In genomic region chr9:62550661-62551093, GRCm38 (mm10) we compare ENCODE assay signal across 10 mouse cellular contexts. TPM values are rescaled to one million over a fixed set of nuclear protein-coding genes. Genes with fewer than 3 reads are reported as not detected.
DNase-seq lines count a peak whose midpoint lies in the region; ATAC-seq and TF ChIP-seq lines count a peak whose summit lies in the region.
"Had no signal": no experiment of that assay in that cellular context is flagged by ENCODE, and none has a peak within 500 bp of the region (broad histone marks: within the 10 kb centered on the region; RNA-seq: fewer than 3 reads in every experiment).

No protein-coding gene starts in this region.

- TF ChIP-seq CTCF in G1E (IDR thresholded peaks at IDR 0.05; ENCODE audit: low read depth, low read length) = peak; percentile 64

- no peaks in the 10 kb centered on the region for H3K36me3 ChIP-seq in G1E (replicated peaks)
- H3K36me3 ChIP-seq: neural tube, embryonic 13.5 days had no signal

- WGBS in large intestine, adult 2 months = 49% methylated on average over 11 of the region's 11 CpGs

- H3K27me3 ChIP-seq in G1E (ENCODE audit: insufficient read depth, low read length) = peaks cover 11% of the 10 kb centered on the region; the same call in 1 of the 2 replicates
- H3K27me3 ChIP-seq: neural tube, embryonic 13.5 days had no signal

- intact Hi-C loops in heart, postnatal 10 days (cut with DNase I) = loop anchor here (1.0 to 10.0 kb wide), 3 partner anchors 80 to 506 kb away; no protein-coding TSS in a partner anchor

- no peak overlapping the region for H3K4me3 ChIP-seq in G1E (ENCODE audit: low read depth, low read length)
- H3K4me3 ChIP-seq: erythroblast, embryonic 14.5 days; neural tube, embryonic 13.5 days had no signal

- ATAC-seq in G1E (ENCODE audit: extremely low read depth, insufficient number of reproducible peaks, low FRiP score, poor library complexity, severe bottlenecking) = no peak
- peak; percentile 37; the same call in 1 of the 2 replicates for ATAC-seq in monocyte, adult 5-6 weeks (replicated peaks; ENCODE audit: insufficient number of reproducible peaks, low FRiP score, low TSS enrichment, poor library complexity, severe bottlenecking)

- H3K9me3 ChIP-seq in G1E (replicated peaks) = no peaks in the 10 kb centered on the region
- H3K9me3 ChIP-seq: neural tube, embryonic 13.5 days had no signal

- no peaks in the 10 kb centered on the region for H3K4me1 ChIP-seq in G1E (ENCODE audit: insufficient read depth, low read depth, low read length)

- peak; percentile 42 to 62 for DNase-seq in layer of hippocampus, postnatal 10 days (ENCODE audit: low spot score in 2 of 2)
- no peak for DNase-seq in layer of hippocampus, adult 9-10 months (ENCODE audit: low spot score)
- DNase-seq in G1E (ENCODE audit: low spot score) = peak; percentile 40
- DNase-seq in cerebellum, adult 18-20 months = peak; percentile 95 to 97
- peak; percentile 69 to 80 for DNase-seq in heart, postnatal 10 days
- DNase-seq in large intestine, adult 2 months (ENCODE audit: low read depth, low spot score) = peak; percentile 37
- peak; percentile 64 to 71 for DNase-seq in urinary bladder, postnatal 36 days (ENCODE audit: low spot score in 2 of 2)

RNA-seq across cellular contexts. Expression of gene Coro2b, which starts 13.8 kb away (rescaled TPM):
- total RNA-seq in layer of hippocampus, postnatal 10 days (2021) = 100 to 1,000 TPM; 131 to 136 TPM
- total RNA-seq in G1E (2014; fragmentation: Nextera tagmentation) (not detected in 2 replicates), G1E (2017) (0.12 and 0.16 TPM in 2 replicates)
- polyA plus RNA-seq in G1E (2012) = not detected in 2 replicates
- total RNA-seq in heart, postnatal 10 days (2021) = 10 to 100 TPM; 17.9 to 20.3 TPM
- polyA plus RNA-seq in large intestine, adult 2 months (2012; rRNA removed) = 2.5 and 3.1 TPM in 2 replicates
- total RNA-seq in monocyte, adult 5-6 weeks (2017) = 0.49 TPM in 1 of 3 replicates, not detected in the others
- polyA plus RNA-seq: erythroblast, embryonic 14.5 days had no signal

Comparison
In these comparisons a context has a peak if more than half of its experiments do, and no peak if none do; other contexts are left out.
1. RNA of gene Coro2b, which starts 13.8 kb away (total RNA-seq): 131 to 136 TPM in layer of hippocampus, postnatal 10 days and 17.9 to 20.3 TPM in heart, postnatal 10 days; 0.12 to 0.16 TPM in G1E and 0.49 TPM in monocyte, adult 5-6 weeks; every median in the first group is over 10 times any median in the second.